Mouse (Mus musculus) kidney, embryonic 14.5 days (tissue): ENCODE results near the gene Olfr12. TPM values are rescaled to one million over a fixed set of nuclear protein-coding genes. Genes with fewer than 3 reads are reported as not detected.

Experiments
- ATAC-seq: fragments of 200-750 bp; cut with Nextera tagmentation; 2 replicates; pipeline ENCODE4 v1.8.0; 2017; ENCODE audit warnings: moderate number of reproducible peaks, mild to moderate bottlenecking, moderate TSS enrichment, moderate library complexity; ENCODE audit not compliant: low FRiP score, low TSS enrichment
- H3K27ac ChIP-seq: fragments of 300-500 bp; sonication (generic); 2 replicates; pipeline ENCODE4 v1.5.1; 2014; ENCODE audit warnings: low read depth, mild to moderate bottlenecking, low read length, moderate library complexity, mixed read lengths
- H3K27me3 ChIP-seq: fragments of 300-500 bp; sonication (generic); 2 replicates; pipeline ENCODE4 v1.6.1; 2014; ENCODE audit warnings: mild to moderate bottlenecking, low read length; ENCODE audit not compliant: control insufficient read depth, insufficient read depth
- H3K36me3 ChIP-seq: fragments of 300-500 bp; sonication (generic); 2 replicates; pipeline ENCODE4 v1.6.1; 2014; ENCODE audit warnings: low read length, mixed read lengths; ENCODE audit not compliant: control insufficient read depth, insufficient read depth
- H3K4me1 ChIP-seq: fragments of 300-500 bp; sonication (generic); 2 replicates; pipeline ENCODE4 v1.6.1; 2014; ENCODE audit warnings: low read length, mixed read lengths; ENCODE audit not compliant: control insufficient read depth, insufficient read depth
- H3K4me2 ChIP-seq: fragments of 300-500 bp; sonication (generic); replicated peaks from 2 replicates; pipeline ENCODE4 v1.6.1; 2014; ENCODE audit warnings: low read depth, mild to moderate bottlenecking, low read length
- H3K4me3 ChIP-seq: fragments of 300-500 bp; sonication (generic); 2 replicates; pipeline ENCODE4 v1.5.1; 2014; ENCODE audit warnings: mild to moderate bottlenecking, low read length
- H3K9ac ChIP-seq: fragments of 300-500 bp; sonication (generic); 2 replicates; pipeline ENCODE4 v1.6.1; 2014; ENCODE audit warnings: low read depth, mild to moderate bottlenecking, low read length, moderate library complexity
- H3K9me3 ChIP-seq: fragments of 300-500 bp; sonication (generic); 2 replicates; pipeline ENCODE4 v1.6.1; 2016; ENCODE audit warnings: low read length; ENCODE audit not compliant: control insufficient read depth
- WGBS: fragments of 180-500 bp; shearing (Covaris S2); extraction: QIAGEN DNeasy Blood & Tissue Kit; methylation state at CpG from one replicate; pipeline ENCODE4 v1.1.7; 2014; 5-methylcytosine and 5-hydroxymethylcytosine counted together
- polyA plus RNA-seq: library from polyadenylated mRNA; unstranded; fragments of >200 nt; fragmentation: Nextera tagmentation; extraction: Ambion mirVana; gene quantifications from 2 replicates; pipeline ENCODE4 v1.2.1, GENCODE M21; 2014

The Olfr12 gene
- polyA plus RNA-seq, 1 experiment from 2014 or later: not detected

DNA sequence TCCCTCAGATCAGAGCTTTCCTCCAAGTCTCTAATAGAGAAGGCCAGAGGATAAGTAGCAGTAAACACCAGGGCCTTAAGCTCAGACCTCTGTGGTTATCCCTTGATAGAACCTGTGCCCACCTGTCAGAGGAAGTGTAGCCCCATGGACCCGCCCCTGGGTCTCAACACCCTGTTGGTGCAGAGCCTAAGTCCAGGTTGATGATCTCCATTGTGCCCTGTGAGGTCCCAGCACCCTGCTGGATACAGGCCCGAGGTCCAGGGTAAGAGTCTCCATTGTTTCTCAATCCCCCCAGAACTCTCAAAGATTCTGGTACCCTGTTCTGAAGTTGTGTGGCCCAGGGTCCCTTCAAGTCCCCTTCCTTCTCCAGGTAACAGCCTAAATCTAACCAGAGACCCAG lies 28.5 kb downstream of the Olfr12 start:
- WGBS: 51% methylated on average over 2 of the region's 2 CpGs
- no peak overlapping the region for H3K4me2 ChIP-seq
- H3K27ac ChIP-seq: no peak overlapping the region
- H3K9ac ChIP-seq: no peak overlapping the region
- H3K27me3 ChIP-seq: no peaks in the 10 kb centered on the region
- no peak for ATAC-seq
- H3K9me3 ChIP-seq: no peaks in the 10 kb centered on the region
- no peaks in the 10 kb centered on the region for H3K36me3 ChIP-seq
- H3K4me1 ChIP-seq: peaks cover 6% of the 10 kb centered on the region; the same call in 1 of the 2 replicates
- H3K4me3 ChIP-seq: no peak overlapping the region

DNA sequence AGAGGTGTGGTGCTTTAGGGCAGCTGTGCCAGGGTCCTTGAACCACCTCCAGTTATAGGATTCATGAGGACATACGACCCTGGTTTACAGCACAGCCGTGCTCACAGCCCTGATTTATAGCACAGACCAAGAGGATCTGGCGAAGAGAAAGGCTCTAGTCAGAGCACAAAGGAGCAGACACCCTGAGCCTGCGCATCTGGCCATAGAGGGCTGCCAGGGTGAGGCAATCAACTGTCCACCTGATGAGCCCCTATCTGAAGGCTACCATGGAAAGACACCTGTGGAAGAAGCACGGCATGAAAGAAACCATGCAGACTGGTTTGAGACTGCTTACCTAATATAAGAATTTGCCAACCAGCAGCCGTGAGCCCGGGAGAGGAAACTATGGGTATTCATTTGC lies 29.0 kb downstream of the Olfr12 start:
- Histone ChIP-seq H3K4me1 (peaks cover 8% of the 10 kb centered on the region; the same call in 1 of the 2 replicates), H3K9ac (no peak overlapping the region), H3K27me3 (no peaks in the 10 kb centered on the region), H3K36me3 (no peaks in the 10 kb centered on the region), H3K27ac (no peak overlapping the region), H3K9me3 (no peaks in the 10 kb centered on the region), H3K4me2 (no peak overlapping the region), H3K4me3 (no peak overlapping the region)
- ATAC-seq: no peak
- WGBS: 64% methylated on average over 7 of the region's 7 CpGs

DNA sequence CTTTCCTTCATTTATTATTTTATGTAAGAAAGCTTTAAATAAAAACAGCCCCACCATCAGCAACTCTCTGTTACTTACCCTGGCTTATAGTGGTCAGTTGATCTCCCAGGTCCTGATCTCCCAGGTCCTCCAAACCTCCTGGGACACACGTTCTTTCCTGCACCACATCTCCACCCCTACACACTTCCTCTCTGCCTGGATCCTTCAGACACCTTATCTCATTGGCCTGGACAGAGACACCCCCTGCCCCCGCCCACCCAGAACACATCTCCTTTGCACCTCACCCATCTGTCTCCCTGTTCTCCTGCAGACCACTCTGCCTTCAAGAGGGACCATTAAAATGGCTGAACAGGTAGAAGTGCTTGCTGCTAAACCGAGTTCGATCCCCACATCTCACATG lies 29.4 kb downstream of the Olfr12 start:
- Histone ChIP-seq H3K9me3 (no peaks in the 10 kb centered on the region), H3K4me3 (no peak overlapping the region), H3K27me3 (no peaks in the 10 kb centered on the region), H3K9ac (no peak overlapping the region), H3K4me1 (peaks cover 8% of the 10 kb centered on the region; the same call in 1 of the 2 replicates), H3K27ac (no peak overlapping the region), H3K36me3 (no peaks in the 10 kb centered on the region), H3K4me2 (no peak overlapping the region)
- ATAC-seq: no peak
- WGBS: 69% methylated on average over 4 of the region's 4 CpGs

DNA sequence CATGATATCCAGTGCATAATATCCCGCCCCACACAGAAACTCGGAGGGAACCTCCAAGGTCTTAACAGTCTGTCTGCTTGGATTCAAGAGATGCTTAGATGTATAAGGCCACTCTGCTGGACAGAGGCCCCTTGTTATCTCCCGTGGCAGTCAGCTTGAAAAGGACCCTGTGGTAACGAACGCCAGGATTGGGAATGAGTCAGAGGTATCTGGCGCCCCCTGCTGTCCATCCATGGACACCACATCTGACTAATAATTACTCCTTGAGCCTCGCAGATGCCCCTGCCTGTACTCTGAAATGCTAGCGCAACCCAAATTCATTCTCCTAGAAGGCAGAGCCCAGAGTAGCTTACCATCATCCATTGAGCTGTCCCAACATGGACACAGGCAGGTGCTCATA lies 30.2 kb downstream of the Olfr12 start:
- H3K9ac ChIP-seq: 0 out of 2 replicates have a peak overlapping the region, but pooled peaks have one; percentile 28
- H3K4me1 ChIP-seq: peaks cover 8% of the 10 kb centered on the region; the same call in 1 of the 2 replicates
- 8% methylated on average over 8 of the region's 8 CpGs for WGBS

DNA sequence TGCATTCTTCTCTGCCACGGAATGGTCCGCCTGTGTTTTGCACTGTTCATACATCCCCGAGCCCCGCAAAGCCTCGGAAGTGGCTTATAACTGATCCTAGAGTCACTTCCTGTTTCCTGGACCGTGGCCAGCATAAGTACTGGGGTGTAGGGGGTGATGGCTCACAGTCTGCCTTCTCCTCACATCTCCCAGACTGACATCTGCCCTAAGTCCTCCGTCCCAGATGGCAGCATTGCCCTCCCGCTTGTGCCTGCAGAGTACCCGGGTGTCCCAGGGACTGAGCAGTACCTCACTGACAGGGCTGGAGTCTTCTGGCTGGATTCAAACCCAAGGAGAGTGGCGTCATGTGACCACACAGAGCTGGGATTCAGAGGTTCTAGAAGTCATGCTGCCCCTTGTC lies 30.6 kb downstream of the Olfr12 start:
- Histone ChIP-seq H3K4me2 (peak overlapping the region; percentile 17; the same call in 1 of the 2 replicates), H3K36me3 (no peaks in the 10 kb centered on the region), H3K4me1 (peaks cover 8% of the 10 kb centered on the region; the same call in 1 of the 2 replicates), H3K27me3 (no peaks in the 10 kb centered on the region), H3K9me3 (no peaks in the 10 kb centered on the region), H3K9ac (0 out of 2 replicates have a peak overlapping the region, but pooled peaks have one; percentile 28), H3K27ac (no peak overlapping the region), H3K4me3 (no peak overlapping the region)
- no peak for ATAC-seq
- WGBS: 53% methylated on average over 10 of the region's 10 CpGs

More for the DNA sequence above, 30.2 kb downstream of the Olfr12 start:
- H3K27me3 ChIP-seq: no peaks in the 10 kb centered on the region
- no peaks in the 10 kb centered on the region for H3K9me3 ChIP-seq
- H3K4me2 ChIP-seq: peak overlapping the region; percentile 17; the same call in 1 of the 2 replicates
- H3K36me3 ChIP-seq: no peaks in the 10 kb centered on the region
- H3K4me3 ChIP-seq: no peak overlapping the region
- ATAC-seq: peak; percentile 15; the same call in 1 of the 2 replicates
- H3K27ac ChIP-seq: no peak overlapping the region

DNA sequence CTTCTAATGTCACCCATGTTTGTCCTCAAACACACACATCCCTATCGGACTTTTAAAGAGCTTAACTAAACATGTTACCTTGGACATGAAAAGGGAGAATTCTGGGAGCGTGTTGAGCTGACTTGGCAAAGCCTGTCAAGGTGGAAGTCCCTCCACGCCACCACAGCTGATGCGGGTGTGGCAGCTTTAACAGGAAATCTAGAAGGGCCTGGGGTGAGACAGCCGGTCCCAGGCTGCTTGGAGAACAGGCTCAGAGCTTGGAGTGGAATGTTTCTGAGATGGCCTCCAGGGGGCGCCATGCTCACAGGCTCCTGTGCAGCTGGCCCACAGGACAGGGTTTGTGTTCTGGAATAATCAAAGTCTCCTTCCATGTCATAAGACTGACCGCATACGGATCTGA lies 31.1 kb downstream of the Olfr12 start, which contains the start of gene Otos:
Gene Otos (minus strand): TSS at position 169 of the 400 bp plus-strand sequence.
- peak within 1 kb of the TSS; percentile 17; the same call in 1 of the 2 replicates for H3K4me2 ChIP-seq
- ATAC-seq: peak; percentile 67
- no peaks in the 10 kb centered on the region for H3K9me3 ChIP-seq
- H3K9ac ChIP-seq: 0 out of 2 replicates have a peak within 1 kb of the TSS, but pooled peaks have one; percentile 28
- H3K27ac ChIP-seq: no peak within 1 kb of the TSS
- WGBS: 26% methylated on average over 8 of the region's 8 CpGs
- H3K4me3 ChIP-seq: no peak within 1 kb of the TSS
- no peaks in the 10 kb centered on the region for H3K27me3 ChIP-seq
- no peaks in the 10 kb centered on the region for H3K36me3 ChIP-seq
- H3K4me1 ChIP-seq: peaks cover 8% of the 10 kb centered on the region; the same call in 1 of the 2 replicates

DNA sequence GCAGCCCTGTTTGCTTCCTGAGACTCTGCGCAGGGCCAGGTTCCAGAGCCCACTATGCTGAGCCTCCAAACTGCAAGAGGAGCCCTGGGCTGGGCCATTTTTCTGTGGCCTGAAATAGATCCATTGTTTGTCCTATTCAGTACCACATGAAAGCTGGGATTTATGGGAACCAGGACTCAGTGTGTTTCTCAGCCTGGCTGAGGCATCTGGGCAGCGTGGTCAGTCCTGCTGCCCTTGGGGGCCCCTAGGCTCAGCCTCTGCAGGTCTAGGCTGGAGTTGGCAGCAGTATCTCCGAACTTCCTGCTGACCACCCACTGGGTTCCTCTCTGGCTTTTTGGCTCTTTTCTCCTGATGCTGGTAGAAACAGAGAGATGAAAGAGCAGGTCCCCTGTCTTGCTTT lies 33.9 kb downstream of the Olfr12 start:
- H3K36me3 ChIP-seq: no peaks in the 10 kb centered on the region
- no peak overlapping the region for H3K4me2 ChIP-seq
- peaks cover 8% of the 10 kb centered on the region; the same call in 1 of the 2 replicates for H3K4me1 ChIP-seq
- no peaks in the 10 kb centered on the region for H3K9me3 ChIP-seq
- H3K4me3 ChIP-seq: no peak overlapping the region
- H3K9ac ChIP-seq: no peak overlapping the region
- no peak overlapping the region for H3K27ac ChIP-seq
- WGBS: 59% methylated on average over 3 of the region's 3 CpGs
- ATAC-seq: no peak
- H3K27me3 ChIP-seq: no peaks in the 10 kb centered on the region

DNA sequence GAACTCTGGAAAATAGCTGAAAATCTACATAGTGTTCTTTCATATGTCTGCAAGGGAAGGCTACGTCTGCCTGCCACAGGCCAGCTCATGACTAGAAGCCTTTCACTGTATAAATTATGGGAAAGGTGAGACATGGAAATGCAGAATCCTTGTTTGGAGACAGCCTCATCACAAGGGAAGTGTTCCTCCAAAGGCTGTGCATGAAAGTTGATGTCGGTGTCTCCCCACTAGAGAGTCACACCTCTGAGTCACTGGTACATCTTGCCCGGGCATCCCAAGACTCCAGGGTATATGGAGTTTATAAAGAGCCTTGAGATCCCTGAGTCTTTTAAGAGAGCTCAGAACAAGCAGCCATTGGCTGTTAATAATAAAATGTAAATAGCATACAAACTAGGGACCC lies 35.6 kb downstream of the Olfr12 start:
- Histone ChIP-seq H3K4me2 (no peak overlapping the region), H3K4me1 (peaks cover 5% of the 10 kb centered on the region; the same call in 1 of the 2 replicates), H3K27me3 (no peaks in the 10 kb centered on the region), H3K4me3 (no peak overlapping the region), H3K27ac (no peak overlapping the region), H3K36me3 (no peaks in the 10 kb centered on the region), H3K9me3 (no peaks in the 10 kb centered on the region), H3K9ac (no peak overlapping the region)
- 85% methylated on average over 3 of the region's 3 CpGs for WGBS
- no peak for ATAC-seq

DNA sequence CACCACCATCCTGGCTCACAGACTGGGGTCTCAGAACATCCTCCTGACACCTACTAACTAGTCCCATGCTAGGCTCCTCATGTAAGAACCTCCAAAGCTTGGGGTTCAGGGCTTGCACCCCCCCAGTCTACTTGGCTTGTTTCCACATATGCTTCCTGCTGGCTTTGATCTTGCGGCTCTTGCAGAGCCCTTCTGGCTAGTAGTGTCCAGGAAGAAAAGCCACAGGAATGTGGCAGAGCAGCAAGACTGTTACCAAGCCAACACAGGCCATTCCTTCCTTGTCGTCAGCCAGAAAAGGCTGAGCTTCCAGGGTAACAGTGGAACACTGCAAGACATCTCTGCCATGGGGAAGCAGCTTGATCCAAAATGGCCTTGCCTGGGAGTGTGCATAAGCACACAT lies 37.1 kb downstream of the Olfr12 start:
- 63% methylated on average over 2 of the region's 2 CpGs for WGBS
- no peaks in the 10 kb centered on the region for H3K9me3 ChIP-seq
- H3K27ac ChIP-seq: no peak overlapping the region
- H3K36me3 ChIP-seq: no peaks in the 10 kb centered on the region
- H3K27me3 ChIP-seq: no peaks in the 10 kb centered on the region
- ATAC-seq: no peak
- no peak overlapping the region for H3K4me2 ChIP-seq
- no peak overlapping the region for H3K4me3 ChIP-seq
- H3K4me1 ChIP-seq: peaks cover 3% of the 10 kb centered on the region; the same call in 1 of the 2 replicates
- no peak overlapping the region for H3K9ac ChIP-seq
